8 mouse cellular contexts compared by ENCODE assay signal in genomic region chr8:109778993-109779421, GRCm38 (mm10). TPM values are rescaled to one million over a fixed set of nuclear protein-coding genes. Genes with fewer than 3 reads are reported as not detected.
A peak's percentile ranks its signal among the peaks of the same experiment; 100 is the strongest.
DNase-seq lines count a peak whose midpoint lies in the region; ATAC-seq and TF ChIP-seq lines count a peak whose summit lies in the region.

No protein-coding gene starts in this region.

- peak overlapping the region; percentile 99 for H3K27ac ChIP-seq in forebrain, postnatal 0 days (ENCODE audit: low read depth, low read length)
- H3K27ac ChIP-seq in kidney, embryonic 16.5 days (ENCODE audit: low read length) = peak overlapping the region; percentile 98

- H3K27me3 ChIP-seq in forebrain, postnatal 0 days (ENCODE audit: insufficient read depth, low read length) = no peaks in the 10 kb centered on the region
- no peaks in the 10 kb centered on the region for H3K27me3 ChIP-seq in kidney, embryonic 16.5 days (ENCODE audit: insufficient read depth, low read length)
- peaks cover 8% of the 10 kb centered on the region for H3K27me3 ChIP-seq in megakaryocyte, embryonic 14.5 days (replicated peaks)

- peak; percentile 39 for DNase-seq in embryo, embryonic 11 days
- no peak for DNase-seq in embryo, embryonic 9.5 days (ENCODE audit: extremely low spot score)
- DNase-seq in 3T3-L1 (ENCODE audit: low read depth, low spot score) = peak; percentile 50
- peak; percentile 35 for DNase-seq in adrenal gland, postnatal 25 days
- DNase-seq in forebrain, postnatal 0 days = no peak
- peak; percentile 24 to 44 for DNase-seq in spleen, postnatal 36 days (ENCODE audit: low spot score in 2 of 2)

- H3K9ac ChIP-seq in forebrain, postnatal 0 days = peak overlapping the region; percentile 97
- peak overlapping the region; percentile 96 for H3K9ac ChIP-seq in kidney, embryonic 16.5 days (replicated peaks; ENCODE audit: low read length)

- 0% methylated on average over 32 of the region's 32 CpGs for WGBS in forebrain, postnatal 0 days
- under 1% methylated on average over 29 of the region's 32 CpGs for WGBS in kidney, embryonic 16.5 days

- H3K4me3 ChIP-seq in forebrain, postnatal 0 days (ENCODE audit: low read depth, low read length) = peak overlapping the region; percentile 96
- peak overlapping the region; percentile 98 for H3K4me3 ChIP-seq in kidney, embryonic 16.5 days (ENCODE audit: low read length)
- peak overlapping the region; percentile 97 for H3K4me3 ChIP-seq in megakaryocyte, embryonic 14.5 days (replicated peaks)

- no peaks in the 10 kb centered on the region for H3K9me3 ChIP-seq in forebrain, postnatal 0 days (ENCODE audit: low read length)
- H3K9me3 ChIP-seq in kidney, embryonic 16.5 days (ENCODE audit: low read length) = no peaks in the 10 kb centered on the region
- H3K9me3 ChIP-seq in megakaryocyte, embryonic 14.5 days = no peaks in the 10 kb centered on the region

- H3K36me3 ChIP-seq in forebrain, postnatal 0 days (ENCODE audit: insufficient read depth) = no peaks in the 10 kb centered on the region
- no peaks in the 10 kb centered on the region for H3K36me3 ChIP-seq in kidney, embryonic 16.5 days (ENCODE audit: insufficient read depth, low read length)
- no peaks in the 10 kb centered on the region for H3K36me3 ChIP-seq in megakaryocyte, embryonic 14.5 days (replicated peaks; ENCODE audit: low read length)

- ATAC-seq in forebrain, postnatal 0 days = peak; percentile 26; the same call in 1 of the 2 replicates
- ATAC-seq in kidney, embryonic 16.5 days (ENCODE audit: low FRiP score, low TSS enrichment) = peak; percentile 78

- TF ChIP-seq CTCF in forebrain, postnatal 0 days (IDR thresholded peaks at IDR 0.05; ENCODE audit: low read depth) = no peak

- peaks cover 14% of the 10 kb centered on the region for H3K4me1 ChIP-seq in forebrain, postnatal 0 days (ENCODE audit: insufficient read depth)
- peaks cover 18% of the 10 kb centered on the region for H3K4me1 ChIP-seq in kidney, embryonic 16.5 days (ENCODE audit: insufficient read depth, low read length)
- H3K4me1 ChIP-seq in megakaryocyte, embryonic 14.5 days = peaks cover 40% of the 10 kb centered on the region

- peak overlapping the region; percentile 91 for H3K4me2 ChIP-seq in forebrain, postnatal 0 days (ENCODE audit: low read depth)
- H3K4me2 ChIP-seq in kidney, embryonic 16.5 days (replicated peaks; ENCODE audit: low read depth, low read length) = peak overlapping the region; percentile 98

RNA-seq across cellular contexts. Expression of gene Ap1g1, which starts 0.7 kb away (rescaled TPM):
- 91.7 and 93.1 TPM in 2 replicates for total RNA-seq in adrenal gland, postnatal 25 days (2021)
- 96.4 and 101 TPM in 2 replicates for total RNA-seq in forebrain, postnatal 0 days (2014; rRNA removed)
- 28.1 and 35.8 TPM in 2 replicates for polyA plus RNA-seq in forebrain, postnatal 0 days (2015; fragmentation: Nextera tagmentation; extraction: Ambion mirVana)
- polyA plus RNA-seq in kidney, embryonic 16.5 days (2015; fragmentation: Nextera tagmentation; extraction: Ambion mirVana) = 46.6 and 53.6 TPM in 2 replicates
- polyA plus RNA-seq in megakaryocyte, embryonic 14.5 days (2012; ENCODE audit: insufficient read depth, low replicate concordance) = 2.4 and 6.2 TPM in 2 replicates

RNA-seq across cellular contexts. Expression of gene Atxn1l, which starts 41.5 kb away (rescaled TPM):
- 31.0 and 41.8 TPM in 2 replicates for total RNA-seq in adrenal gland, postnatal 25 days (2021)
- total RNA-seq in forebrain, postnatal 0 days (2014; rRNA removed) = 9.9 and 20.4 TPM in 2 replicates
- polyA plus RNA-seq in forebrain, postnatal 0 days (2015; fragmentation: Nextera tagmentation; extraction: Ambion mirVana) = 1.9 and 3.2 TPM in 2 replicates
- 7.5 and 9.3 TPM in 2 replicates for polyA plus RNA-seq in kidney, embryonic 16.5 days (2015; fragmentation: Nextera tagmentation; extraction: Ambion mirVana)
- 1.5 and 6.3 TPM in 2 replicates for polyA plus RNA-seq in megakaryocyte, embryonic 14.5 days (2012; ENCODE audit: insufficient read depth, low replicate concordance)

Comparison
In these comparisons a context has a peak if more than half of its experiments do, and no peak if none do; other contexts are left out.
1. DNase-seq: peak in embryo, embryonic 11 days (single experiment), 3T3-L1 (single experiment), adrenal gland, postnatal 25 days (single experiment) and spleen, postnatal 36 days (2 of 2); none in embryo, embryonic 9.5 days (single experiment) and forebrain, postnatal 0 days (single experiment).
2. Peak in every context shown above with its lines, with median percentiles within 50 percentile points of each other: H3K4me3 ChIP-seq.